Mouse (Mus musculus) c-Kit-positive CD71-positive TER-119-positive erythroid progenitor cells, embryonic 14.5 days (primary cell): ENCODE data around the gene Gm21985.
"Not testable (repeated sequence)": the region's sequence is repeated elsewhere in the genome, so short reads cannot be mapped to it uniquely, and the experiment has no call there.

ENCODE experiments used
- DNase-seq: peaks from one replicate; pipeline ENCODE4 v3.0.0-alpha.2; 2013; ENCODE audit warnings: low spot score

Gm21985 gene

DNA sequence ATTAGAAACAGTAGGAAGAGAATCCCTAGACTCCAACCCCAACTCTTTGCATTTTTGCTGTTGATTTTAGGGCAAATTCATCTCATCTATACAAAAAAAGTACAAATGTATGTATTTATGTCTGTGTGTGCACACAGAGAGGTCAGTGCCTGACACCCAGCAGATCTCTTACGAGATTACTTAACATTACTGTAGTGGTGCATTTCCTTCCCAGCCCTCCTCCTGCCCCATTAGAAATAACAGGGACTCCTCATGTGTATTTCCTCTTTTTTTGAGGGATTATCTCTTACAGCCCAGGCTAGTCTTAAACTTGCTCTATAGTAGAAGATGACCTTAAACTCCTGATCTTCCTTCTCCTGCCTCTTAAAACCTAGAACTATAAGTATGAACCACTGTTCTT, 126.6 kb downstream of the Gm21985 start:
- no peak for DNase-seq

DNA sequence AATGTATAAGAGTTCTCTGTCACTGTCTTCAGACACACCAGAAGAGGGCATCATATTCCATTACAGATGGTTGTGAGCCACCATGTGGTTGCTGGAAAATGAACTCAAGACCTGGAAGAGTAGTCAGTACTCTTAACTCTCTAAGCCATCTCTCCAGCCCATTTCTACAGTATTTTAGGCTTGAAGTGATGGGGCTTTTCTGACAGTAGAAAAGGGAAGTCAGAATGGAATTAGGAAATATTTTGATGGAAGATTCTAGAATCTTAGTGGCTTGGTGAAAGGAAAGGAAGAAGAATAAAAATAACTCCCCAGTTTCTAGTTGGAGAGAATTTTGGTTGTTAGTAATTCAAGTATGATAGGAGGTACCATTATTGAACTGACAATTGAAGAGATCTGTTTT, 127.8 kb downstream of the Gm21985 start:
- DNase-seq, result no peak

DNA sequence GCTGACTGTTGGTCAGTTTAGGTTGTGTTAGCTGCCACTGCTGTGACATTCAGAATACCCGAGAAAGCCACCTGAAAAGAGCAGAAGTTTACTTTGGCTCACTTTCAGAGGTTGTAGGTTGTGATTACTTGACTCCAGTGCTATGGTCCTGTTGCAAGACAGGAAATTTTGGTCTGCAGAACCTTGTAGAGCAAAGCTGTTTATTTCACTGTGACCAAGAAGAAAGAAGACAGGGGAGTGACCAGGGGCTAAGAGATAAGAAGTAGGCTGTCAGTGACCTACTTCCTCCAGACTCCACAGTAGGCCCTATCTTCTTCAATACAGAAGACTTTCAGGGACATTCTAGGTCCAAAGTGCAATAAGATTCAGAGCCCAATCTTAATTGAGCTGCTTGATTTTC, 130.5 kb downstream of the Gm21985 start:
- no peak for DNase-seq

DNA sequence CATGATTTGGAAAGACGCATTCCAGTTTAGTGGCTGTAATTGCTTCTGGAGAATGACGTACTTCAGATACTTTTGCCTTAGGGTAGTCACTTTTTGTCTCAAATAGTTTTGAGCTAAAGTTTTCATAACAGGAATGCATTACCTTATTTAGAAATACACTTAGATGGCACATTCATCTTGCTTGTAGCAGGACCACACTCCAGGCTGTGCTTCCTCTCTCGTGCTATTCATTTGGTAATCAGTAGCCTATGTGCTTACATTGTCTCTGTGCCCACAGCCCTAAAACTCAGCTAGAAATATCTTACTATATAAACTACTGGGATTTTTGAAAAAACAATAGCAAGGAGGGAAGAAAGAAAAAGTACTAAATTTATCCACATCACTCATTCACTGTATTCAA, 140.9 kb downstream of the Gm21985 start:
- DNase-seq, result no peak

DNA sequence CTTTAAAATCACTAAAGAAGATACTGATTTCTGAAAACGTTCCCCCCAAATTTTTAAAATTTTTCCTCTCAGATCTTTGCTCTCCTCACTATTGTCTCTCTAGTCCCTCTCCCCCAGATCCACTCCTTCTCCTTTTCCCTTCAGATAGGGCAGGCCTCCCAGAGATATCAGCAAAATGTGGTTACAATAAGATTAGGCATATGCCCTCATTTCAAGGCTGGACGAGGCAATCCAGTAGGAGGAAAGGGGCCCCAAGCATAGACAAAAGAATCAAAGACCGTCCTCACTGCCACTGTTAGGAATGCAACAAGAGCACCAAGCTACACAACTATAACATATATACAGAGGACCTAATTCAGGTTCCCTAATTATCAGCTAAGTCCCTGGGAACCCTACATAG, 159.2 kb downstream of the Gm21985 start:
- DNase-seq, result no peak

DNA sequence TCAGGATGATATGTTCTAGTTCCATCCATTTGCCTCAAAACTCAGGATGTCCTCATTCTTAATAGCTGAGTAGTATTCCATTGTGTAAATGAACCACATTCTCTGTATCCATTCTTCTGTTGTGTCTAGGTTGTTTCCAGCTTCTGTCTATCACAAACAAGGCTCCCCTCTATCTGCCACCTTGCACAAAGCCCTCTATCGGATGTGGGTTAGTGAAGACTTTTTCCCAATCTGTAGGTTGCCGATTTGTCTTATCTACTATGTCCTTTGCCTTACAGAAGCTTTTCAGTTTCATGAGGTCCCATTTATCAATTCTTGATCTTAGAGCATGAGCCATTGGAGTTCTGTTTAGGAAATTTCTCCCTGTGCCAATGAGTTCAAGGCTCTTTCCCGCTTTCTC, 162.4 kb downstream of the Gm21985 start:
- not testable (repeated sequence) for DNase-seq

DNA sequence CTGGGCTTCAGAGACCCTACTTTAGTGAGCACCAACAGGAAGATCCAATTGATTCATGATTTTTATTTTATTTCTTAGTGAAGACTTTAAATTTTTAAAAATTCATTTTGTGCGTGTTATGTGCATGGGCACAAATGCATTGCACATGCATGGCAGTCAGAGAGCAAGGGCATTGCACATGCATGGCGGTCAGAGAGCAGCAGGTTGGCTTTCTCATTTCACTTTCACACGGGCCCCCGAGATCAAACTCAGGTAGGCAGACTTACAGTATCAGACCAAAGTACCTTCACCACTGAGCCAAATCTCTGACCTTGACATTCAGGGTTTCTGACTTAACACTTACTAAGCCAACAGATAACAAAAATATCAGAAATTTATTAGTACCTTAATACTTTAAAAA, 163.6 kb downstream of the Gm21985 start:
- DNase-seq, result no peak

DNA sequence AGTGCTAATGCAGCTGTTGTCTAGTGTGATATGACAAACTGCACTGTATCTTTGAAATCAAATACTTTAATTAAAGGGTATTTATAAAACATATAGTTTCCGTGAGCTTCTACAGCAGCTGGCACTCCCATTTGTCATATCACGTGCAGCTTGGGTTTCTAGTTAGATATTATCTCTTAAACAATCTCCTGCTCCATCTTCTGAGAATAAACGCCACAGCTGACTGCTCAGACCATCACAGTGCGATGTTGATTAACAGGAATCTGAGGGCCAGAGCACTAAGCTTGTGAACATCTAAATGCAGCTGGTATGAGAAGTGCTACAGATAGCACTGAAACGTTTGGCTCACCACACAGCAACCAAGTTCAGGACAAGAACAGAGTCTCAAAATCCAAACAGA, 164.3 kb downstream of the Gm21985 start:
- DNase-seq, result no peak

DNA sequence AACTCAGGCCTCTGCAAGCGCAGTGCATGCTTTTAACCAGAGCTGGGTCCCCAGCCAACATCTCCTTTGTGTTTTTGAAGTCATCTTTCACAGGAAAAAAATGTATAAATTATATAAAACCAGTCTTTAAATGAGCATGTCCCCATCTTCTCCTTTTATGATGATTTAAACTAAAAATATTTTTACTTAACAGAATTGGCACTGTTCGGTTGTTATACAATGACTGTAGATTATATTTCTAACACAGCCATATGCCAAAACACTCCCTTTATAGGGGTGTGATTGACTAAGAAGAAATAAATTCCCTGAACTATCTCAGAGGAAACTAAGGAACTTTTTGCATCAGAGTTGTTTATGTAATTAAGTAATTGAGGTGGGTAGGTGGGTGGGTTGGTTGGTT, 166.4 kb downstream of the Gm21985 start:
- no peak for DNase-seq

DNA sequence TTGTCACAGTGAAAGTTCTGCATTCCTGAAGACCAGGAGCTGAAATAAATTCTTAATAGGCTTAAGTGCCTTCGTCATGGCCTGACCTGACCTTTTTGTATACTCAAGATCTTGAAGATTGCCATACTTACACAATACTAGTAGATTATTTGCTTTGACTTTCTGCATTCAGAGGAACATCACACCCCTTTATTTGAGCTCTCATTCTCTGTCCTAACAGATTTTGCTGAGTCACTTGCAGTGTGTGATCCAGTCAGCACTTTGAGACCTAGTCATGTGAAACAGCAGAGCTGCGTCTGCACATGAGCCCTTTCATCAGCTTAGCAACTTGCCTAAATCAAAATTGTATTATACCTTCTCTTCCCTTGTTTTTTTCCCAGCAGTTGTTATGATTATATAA, 167.2 kb downstream of the Gm21985 start:
- DNase-seq, result peak; percentile 49

DNA sequence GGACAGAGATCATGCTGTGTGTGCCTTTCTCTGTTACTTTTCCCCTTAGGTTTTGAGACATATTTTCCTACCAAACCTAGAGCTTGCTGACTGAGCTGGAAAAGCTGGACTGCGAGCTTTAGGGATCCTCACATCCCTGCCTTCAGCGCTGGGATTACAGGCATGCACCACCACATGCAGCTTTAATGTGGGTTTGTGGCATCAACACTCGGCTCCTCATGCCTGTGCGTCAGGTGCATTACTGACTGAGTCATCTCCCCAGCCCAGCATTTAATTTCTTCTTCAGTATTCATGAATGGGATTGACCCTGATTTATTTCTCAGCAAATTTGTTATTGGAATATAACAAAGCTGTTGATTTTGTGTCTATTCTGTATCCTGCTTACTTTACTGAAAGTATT, 170.2 kb downstream of the Gm21985 start:
- DNase-seq, result no peak

DNA sequence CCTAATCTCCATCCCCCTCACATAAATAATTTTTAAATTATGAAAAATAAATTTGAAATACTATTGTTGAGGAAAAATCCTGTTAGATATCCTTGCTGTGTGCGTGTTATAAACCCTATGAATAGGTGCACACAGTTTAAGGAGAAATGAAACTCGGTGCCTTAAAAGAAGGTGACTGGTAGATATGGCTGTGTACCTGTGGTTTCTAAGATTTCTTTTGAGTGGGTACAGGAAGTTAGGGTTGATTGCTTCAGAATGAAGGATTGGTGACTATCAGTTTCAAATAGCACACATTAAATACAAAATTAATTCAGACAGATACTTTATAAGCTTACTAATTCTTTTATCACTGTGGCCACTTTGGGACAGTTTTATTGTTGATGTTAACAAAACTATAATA, 171.5 kb downstream of the Gm21985 start:
- DNase-seq, result no peak

DNA sequence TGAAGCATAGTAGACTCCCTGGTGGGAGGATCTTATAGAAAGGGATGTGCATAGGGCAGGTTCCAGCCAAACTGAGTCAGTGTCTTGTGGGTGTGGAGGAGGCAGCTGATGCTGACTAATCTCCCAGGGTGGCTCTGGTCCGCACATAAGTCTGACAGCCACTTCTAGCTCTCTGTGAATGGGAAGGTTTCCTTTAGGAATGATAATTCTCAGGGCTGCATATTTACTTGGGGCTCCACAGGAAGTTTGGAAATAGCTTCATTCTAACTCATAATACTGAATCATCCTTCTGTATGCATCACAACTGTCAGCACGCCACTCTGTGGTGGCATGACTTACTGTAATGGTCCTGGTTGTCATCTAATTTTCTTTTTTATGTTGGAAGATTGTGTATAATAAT, 177.4 kb downstream of the Gm21985 start:
- DNase-seq, result no peak

DNA sequence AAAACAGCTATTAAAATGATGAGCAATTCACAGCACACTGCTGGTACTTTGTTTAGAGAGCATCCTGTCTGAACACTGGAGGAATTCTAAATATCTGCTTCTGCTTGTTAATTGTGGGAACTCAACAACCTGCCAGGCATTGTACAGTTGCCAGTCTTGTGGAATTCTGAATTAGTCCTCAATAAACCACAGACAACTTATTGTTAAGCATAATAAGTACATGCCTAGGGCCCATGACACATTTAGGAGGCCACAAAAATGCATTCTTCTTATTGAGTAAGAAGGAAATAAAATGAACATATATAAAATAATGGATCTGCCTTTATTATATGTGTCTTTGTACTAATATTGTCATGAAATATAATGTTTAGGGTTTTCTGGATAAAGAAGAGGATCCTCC, 179.4 kb downstream of the Gm21985 start:
- DNase-seq, result no peak

DNA sequence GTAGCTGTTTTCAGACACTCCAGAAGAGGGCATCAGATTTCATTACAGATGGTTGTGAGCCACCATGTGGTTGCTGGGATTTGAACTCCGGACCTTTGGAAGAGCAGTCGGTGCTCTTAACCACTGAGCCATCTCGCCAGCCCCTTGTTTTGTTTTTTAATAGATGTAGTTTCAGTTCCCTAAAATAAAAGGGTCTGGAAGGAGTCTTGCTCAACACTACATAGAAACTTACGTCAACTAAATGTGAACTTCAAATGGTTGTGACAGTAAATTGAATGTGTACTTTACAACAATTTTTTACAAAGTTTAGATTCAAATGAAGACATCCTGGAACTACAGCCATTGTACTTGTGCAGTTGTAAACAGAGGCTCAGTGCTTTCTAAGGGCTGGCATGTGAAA, 181.9 kb downstream of the Gm21985 start:
- DNase-seq, result not testable (repeated sequence)

DNA sequence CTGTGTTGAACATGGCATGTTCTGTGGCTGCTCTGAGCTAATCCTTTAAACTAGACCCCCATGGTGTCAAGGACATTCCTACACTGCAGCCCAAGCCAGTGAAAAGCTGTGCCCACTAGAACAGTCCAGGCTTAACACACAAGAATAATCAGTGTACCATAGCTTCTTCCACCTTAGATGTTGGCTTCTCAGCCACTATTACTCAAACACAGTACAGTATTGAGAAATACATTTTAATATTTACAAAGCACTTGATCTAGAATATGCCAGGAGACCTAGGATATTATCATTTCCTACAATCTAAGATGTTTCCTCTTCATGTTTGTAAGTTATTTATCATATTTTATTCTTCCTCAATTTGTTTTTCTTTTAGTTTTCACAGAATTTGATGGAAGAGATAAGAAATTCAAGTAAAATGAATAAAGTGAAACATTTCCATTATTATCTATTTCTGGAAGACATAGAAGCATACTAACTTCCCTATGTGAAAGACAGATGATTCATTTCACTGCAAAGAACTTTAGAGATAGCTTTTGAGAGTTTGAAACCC, 182.5 kb downstream of the Gm21985 start:
- DNase-seq, result no peak

DNA sequence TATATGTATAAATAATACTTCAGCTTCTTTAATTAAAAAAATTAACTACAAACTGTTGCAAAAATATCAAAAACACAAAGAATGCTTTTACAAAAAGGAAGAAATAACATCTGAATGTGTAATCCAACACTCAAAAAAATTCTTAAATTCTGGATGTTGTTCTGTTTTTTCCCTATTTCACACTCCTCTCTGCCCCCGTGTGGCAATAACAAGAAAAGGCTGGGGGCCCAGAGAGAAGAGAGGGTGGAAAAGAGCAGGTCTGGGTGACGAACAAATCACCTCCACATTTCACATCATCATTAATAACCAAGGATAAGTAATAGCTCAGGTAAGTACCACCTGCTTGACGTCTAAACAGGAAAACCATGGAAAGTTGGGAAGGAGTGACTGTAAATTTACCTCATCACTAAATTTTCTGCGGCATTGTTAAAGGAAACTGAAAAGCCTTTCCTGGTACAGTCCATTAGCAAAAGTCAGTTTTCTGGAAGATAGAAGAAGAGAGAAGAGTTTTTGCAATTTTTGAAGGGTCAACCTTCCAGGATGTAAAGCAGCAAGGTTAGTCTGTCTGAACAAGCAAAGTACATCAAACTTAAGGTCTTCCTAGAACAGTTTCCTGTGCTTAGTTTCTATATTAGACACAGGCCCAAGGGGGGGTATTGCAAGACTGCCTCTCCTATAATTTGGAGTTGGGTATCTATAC, 183.6 kb downstream of the Gm21985 start:
- no peak for DNase-seq

DNA sequence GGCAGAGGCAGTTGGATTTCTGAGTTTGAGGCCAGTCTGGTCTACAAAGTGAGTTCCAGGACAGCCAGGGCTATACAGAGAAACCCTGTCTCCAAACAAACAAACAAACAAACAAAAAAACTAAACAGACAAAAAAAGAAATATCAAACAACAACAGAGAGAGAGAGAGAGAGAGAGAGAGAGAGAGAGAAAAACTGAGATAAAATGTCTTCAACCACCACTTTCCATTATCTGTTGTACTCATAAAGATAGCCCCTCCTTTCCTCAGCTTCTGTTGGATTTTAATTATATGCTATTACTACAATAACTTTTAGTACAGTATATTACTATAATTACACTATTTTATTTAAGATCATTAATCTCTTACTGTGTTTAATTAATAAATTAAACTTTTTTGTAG, 186.4 kb downstream of the Gm21985 start:
- not testable (repeated sequence) for DNase-seq

DNA sequence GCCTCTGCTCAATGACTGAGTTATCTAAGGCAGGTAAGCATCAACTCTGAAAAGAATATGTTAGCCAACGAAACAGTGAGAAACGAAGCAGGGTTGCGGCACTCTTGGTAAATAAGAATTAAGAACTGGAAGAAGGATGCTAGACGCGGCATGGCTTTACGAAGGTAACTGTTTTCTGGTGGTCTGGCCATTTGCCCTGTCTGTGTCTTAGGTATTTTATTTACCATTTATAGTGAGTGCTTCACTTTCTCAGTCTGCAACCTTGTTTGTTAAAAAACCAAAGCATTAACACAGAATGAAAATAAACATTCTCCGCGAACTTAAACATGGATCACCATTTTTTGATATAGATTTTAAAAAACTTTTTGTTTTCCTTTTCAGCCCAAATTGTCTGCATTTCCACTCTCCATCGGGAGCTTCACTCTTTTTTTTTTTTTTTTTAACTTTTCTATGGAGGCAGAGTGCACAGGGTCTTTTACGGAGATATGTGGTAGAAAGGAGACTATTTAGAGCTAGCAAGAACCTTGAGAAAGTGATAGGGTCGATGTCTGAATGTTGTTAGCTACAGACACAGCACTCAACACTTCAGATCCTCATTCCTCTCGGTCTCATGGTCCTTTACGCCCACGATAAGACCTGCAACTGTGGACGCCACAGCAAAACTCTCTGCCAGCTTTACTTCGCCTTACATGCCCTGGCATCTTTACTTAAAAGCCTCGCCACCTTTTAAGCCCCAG, 188.2 kb downstream of the Gm21985 start:
- no peak for DNase-seq

DNA sequence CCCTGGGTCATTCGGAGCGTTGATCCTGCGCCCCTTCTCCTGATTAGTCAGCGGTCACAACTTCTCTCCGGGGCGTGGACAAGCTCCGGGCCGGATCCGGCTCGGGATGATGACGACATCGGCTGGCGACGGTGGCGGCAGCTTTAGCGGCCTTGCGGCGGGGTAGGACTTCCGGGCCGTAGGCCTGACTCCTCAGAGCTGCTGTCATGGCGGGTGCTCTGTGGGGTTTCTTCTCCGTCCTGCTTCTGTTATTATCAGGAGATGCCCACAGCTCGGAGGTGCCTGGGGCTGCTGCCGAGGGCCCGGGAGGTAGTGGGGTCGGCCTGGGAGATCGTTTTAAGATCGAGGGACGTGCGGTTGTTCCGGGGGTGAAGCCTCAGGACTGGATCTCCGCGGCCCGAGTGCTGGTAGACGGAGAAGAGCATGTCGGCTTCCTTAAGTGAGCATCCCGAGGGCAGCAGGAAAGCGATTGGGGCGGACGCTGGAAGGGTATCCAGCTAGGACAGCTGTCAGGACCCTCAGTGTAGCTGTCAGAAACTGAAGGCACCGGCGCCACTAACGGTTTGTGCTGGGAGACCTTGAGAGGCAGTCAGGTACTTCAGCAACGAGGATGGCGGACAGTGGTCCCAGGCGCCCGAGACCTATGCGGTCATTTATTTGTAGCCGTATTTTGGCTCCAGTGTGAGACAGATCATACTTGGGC, 188.9 kb downstream of the Gm21985 start, which contains the start of gene Emc7:
TSS of gene Emc7 (plus strand) at position 136 of the 703 bp plus-strand sequence.
- DNase-seq, result peak; percentile 94
